Mouse (Mus musculus): ENCODE results near the gene Olfr1361.

- TF ChIP-seq HCFC1 (IDR thresholded peaks at IDR 0.05; ENCODE audit: borderline replicate concordance, insufficient read depth, low read length) (no peak), ZNF384 (IDR thresholded peaks at IDR 0.05; ENCODE audit: low read depth, low read length) (no peak), ZC3H11A (IDR thresholded peaks at IDR 0.05; ENCODE audit: borderline replicate concordance, low read depth, low read length) (no peak), CHD2 (IDR thresholded peaks at IDR 0.05; ENCODE audit: low read depth, low read length) (no peak), MAFK (IDR thresholded peaks at IDR 0.05; ENCODE audit: insufficient read depth, low read depth, low read length) (no peak)
These were observed 34.6 kb upstream of the Olfr1361 start, which contains the start of gene Olfr1359 for GRCm38 (mm10) chr13:21697811-21698210.

Data from ES-E14 (cell line).